Mouse (Mus musculus): Measurements from ENCODE around the gene H2-K1.
"Not testable (repeated sequence)": the region's sequence is repeated elsewhere in the genome, so short reads cannot be mapped to it uniquely, and the experiment has no call there.

The H2-K1 gene

GRCm38 (mm10) chr17:33953961-33954565, 46.1 kb downstream of the H2-K1 start:
- no peak for DNase-seq

- DNase-seq = no peak
Observed at GRCm38 (mm10) chr17:33953310-33953709, 46.8 kb downstream of the H2-K1 start.

GRCm38 (mm10) chr17:33952879-33953278, 47.3 kb downstream of the H2-K1 start:
- DNase-seq = no peak

GRCm38 (mm10) chr17:33952015-33952414, 48.1 kb downstream of the H2-K1 start:
- not testable (repeated sequence) for DNase-seq

- DNase-seq = peak; percentile 92
Observed at GRCm38 (mm10) chr17:33951021-33951946, 48.9 kb downstream of the H2-K1 start, which contains the start of gene B3galt4. Gene B3galt4, minus strand, starts transcription at chr17:33951488.

- DNase-seq = no peak
Observed at GRCm38 (mm10) chr17:33950131-33950625, 50.0 kb downstream of the H2-K1 start.

GRCm38 (mm10) chr17:33948905-33949537, 51.1 kb downstream of the H2-K1 start:
- DNase-seq = no peak

- DNase-seq = no peak
Observed at GRCm38 (mm10) chr17:33948090-33948904, 51.9 kb downstream of the H2-K1 start.

- no peak for DNase-seq
Observed at GRCm38 (mm10) chr17:33947430-33948089, 52.6 kb downstream of the H2-K1 start.

All from retina, postnatal 1 day (tissue).